Mouse (Mus musculus): ENCODE results near the gene Mark3. TPM values are rescaled to one million over a fixed set of nuclear protein-coding genes. Genes with fewer than 3 reads are reported as not detected.

Gene Mark3
- total and polyA plus RNA-seq, 3 experiments, result 18.1 to 52.5 (median 50.6) TPM

- no peak overlapping the region for H3K4me3 ChIP-seq
- H3K4me1 ChIP-seq (ENCODE audit: control insufficient read depth, insufficient read depth, low read length), result peaks cover 14% of the 10 kb centered on the region
- TF ChIP-seq EP300 (IDR thresholded peaks at IDR 0.05; ENCODE audit: insufficient read depth, low read depth, low read length) (0 out of 2 replicates have a peak, but pooled peaks have one; percentile 61), POLR2A (IDR thresholded peaks at IDR 0.05; ENCODE audit: insufficient read depth, low read depth, low read length) (no peak)
- peak overlapping the region; percentile 99 for H3K27ac ChIP-seq
- no peak overlapping the region for H3K9ac ChIP-seq (ENCODE audit: low read depth, low read length)
- no peaks in the 10 kb centered on the region for H3K79me2 ChIP-seq (replicated peaks; ENCODE audit: control insufficient read depth, insufficient read depth, low read length)
- peak; percentile 63 to 72 for DNase-seq
- 63% methylated on average over 23 of the region's 23 CpGs for WGBS
- H3K27me3 ChIP-seq (ENCODE audit: control insufficient read depth, insufficient read depth, low read length), result no peaks in the 10 kb centered on the region
- intact Hi-C loops (cut with DNase I), result loop anchor here (1.0 to 2.0 kb wide), 3 partner anchors 27 to 278 kb away; no protein-coding TSS in a partner anchor
- no peaks in the 10 kb centered on the region for H3K36me3 ChIP-seq (ENCODE audit: control insufficient read depth, insufficient read depth, low read length)
These were observed 94.9 kb downstream of the Mark3 start for GRCm38 (mm10) chr12:111669000-111669788.

GRCm38 (mm10) chr12:111669961-111670360, 95.6 kb downstream of the Mark3 start:
- Histone ChIP-seq H3K27me3 (ENCODE audit: control insufficient read depth, insufficient read depth, low read length) (no peaks in the 10 kb centered on the region), H3K4me1 (ENCODE audit: control insufficient read depth, insufficient read depth, low read length) (peaks cover 13% of the 10 kb centered on the region), H3K9ac (ENCODE audit: low read depth, low read length) (no peak overlapping the region), H3K79me2 (replicated peaks; ENCODE audit: control insufficient read depth, insufficient read depth, low read length) (no peaks in the 10 kb centered on the region), H3K4me3 (no peak overlapping the region), H3K27ac (peak overlapping the region; percentile 99; the same call in 1 of the 2 replicates), H3K36me3 (ENCODE audit: control insufficient read depth, insufficient read depth, low read length) (no peaks in the 10 kb centered on the region)
- no peak for DNase-seq
- intact Hi-C loops (cut with DNase I), result loop anchor here (2.0 kb wide), 1 partner anchor 277 kb away; no protein-coding TSS in a partner anchor
- WGBS, result 68% methylated on average over 8 of the region's 8 CpGs
- no peak for TF ChIP-seq CTCF (IDR thresholded peaks at IDR 0.05)
- no peak for TF ChIP-seq POLR2A (IDR thresholded peaks at IDR 0.05; ENCODE audit: insufficient read depth, low read depth, low read length)
- TF ChIP-seq EP300 (IDR thresholded peaks at IDR 0.05; ENCODE audit: insufficient read depth, low read depth, low read length), result no peak

GRCm38 (mm10) chr12:111670371-111670971, 96.1 kb downstream of the Mark3 start:
- TF ChIP-seq POLR2A (IDR thresholded peaks at IDR 0.05; ENCODE audit: insufficient read depth, low read depth, low read length), result no peak
- Histone ChIP-seq H3K4me3 (peak overlapping the region; percentile 67), H3K4me1 (ENCODE audit: control insufficient read depth, insufficient read depth, low read length) (peaks cover 12% of the 10 kb centered on the region), H3K27ac (peak overlapping the region; percentile 99), H3K79me2 (replicated peaks; ENCODE audit: control insufficient read depth, insufficient read depth, low read length) (no peaks in the 10 kb centered on the region), H3K36me3 (ENCODE audit: control insufficient read depth, insufficient read depth, low read length) (no peaks in the 10 kb centered on the region), H3K9ac (ENCODE audit: low read depth, low read length) (peak overlapping the region; percentile 79), H3K27me3 (ENCODE audit: control insufficient read depth, insufficient read depth, low read length) (no peaks in the 10 kb centered on the region)
- DNase-seq, result peak in 1 of 2 experiments; percentile 58
- 29% methylated on average over 28 of the region's 29 CpGs for WGBS
- intact Hi-C loops (cut with DNase I), result no loop called here

GRCm38 (mm10) chr12:111670976-111671375, 96.7 kb downstream of the Mark3 start:
- Histone ChIP-seq H3K9ac (ENCODE audit: low read depth, low read length) (peak overlapping the region; percentile 79), H3K36me3 (ENCODE audit: control insufficient read depth, insufficient read depth, low read length) (no peaks in the 10 kb centered on the region), H3K27me3 (ENCODE audit: control insufficient read depth, insufficient read depth, low read length) (no peaks in the 10 kb centered on the region), H3K4me1 (ENCODE audit: control insufficient read depth, insufficient read depth, low read length) (peaks cover 12% of the 10 kb centered on the region), H3K4me3 (peak overlapping the region; percentile 67), H3K79me2 (replicated peaks; ENCODE audit: control insufficient read depth, insufficient read depth, low read length) (no peaks in the 10 kb centered on the region), H3K27ac (peak overlapping the region; percentile 99)
- intact Hi-C loops (cut with DNase I), result no loop called here
- WGBS, result 13% methylated on average over 35 of the region's 35 CpGs
- DNase-seq, result peak in 1 of 2 experiments; percentile 44
- TF ChIP-seq CTCF (IDR thresholded peaks at IDR 0.05), result no peak
- no peak for TF ChIP-seq POLR2A (IDR thresholded peaks at IDR 0.05; ENCODE audit: insufficient read depth, low read depth, low read length)
- TF ChIP-seq EP300 (IDR thresholded peaks at IDR 0.05; ENCODE audit: insufficient read depth, low read depth, low read length), result no peak

GRCm38 (mm10) chr12:111671431-111671902, 97.1 kb downstream of the Mark3 start:
- no peaks in the 10 kb centered on the region for H3K27me3 ChIP-seq (ENCODE audit: control insufficient read depth, insufficient read depth, low read length)
- H3K4me3 ChIP-seq, result peak overlapping the region; percentile 67
- DNase-seq, result peak; percentile 77 to 80
- under 1% methylated on average over 34 of the region's 34 CpGs for WGBS
- H3K27ac ChIP-seq, result peak overlapping the region; percentile 99
- H3K79me2 ChIP-seq (replicated peaks; ENCODE audit: control insufficient read depth, insufficient read depth, low read length), result no peaks in the 10 kb centered on the region
- intact Hi-C loops (cut with DNase I), result no loop called here
- peaks cover 12% of the 10 kb centered on the region for H3K4me1 ChIP-seq (ENCODE audit: control insufficient read depth, insufficient read depth, low read length)
- no peaks in the 10 kb centered on the region for H3K36me3 ChIP-seq (ENCODE audit: control insufficient read depth, insufficient read depth, low read length)
- H3K9ac ChIP-seq (ENCODE audit: low read depth, low read length), result peak overlapping the region; percentile 79
- TF ChIP-seq POLR2A (IDR thresholded peaks at IDR 0.05; ENCODE audit: insufficient read depth, low read depth, low read length), result no peak
- TF ChIP-seq CTCF (IDR thresholded peaks at IDR 0.05), result no peak
- TF ChIP-seq EP300 (IDR thresholded peaks at IDR 0.05; ENCODE audit: insufficient read depth, low read depth, low read length), result no peak

All from heart, adult 2 months (tissue).